Comparison of ENCODE assay signal across 8 mouse cellular contexts in genomic region chr11:80818060-80818697, GRCm38 (mm10). TPM values are rescaled to one million over a fixed set of nuclear protein-coding genes. Genes with fewer than 3 reads are reported as not detected.
DNase-seq lines count a peak whose midpoint lies in the region; ATAC-seq and TF ChIP-seq lines count a peak whose summit lies in the region.

No protein-coding gene starts in this region.

- WGBS in embryonic facial prominence, embryonic 13.5 days = 28% methylated on average over 11 of the region's 11 CpGs
- 11% methylated on average over 11 of the region's 11 CpGs for WGBS in heart, embryonic 10.5 days
- WGBS in kidney, embryonic 15.5 days = 46% methylated on average over 11 of the region's 11 CpGs
- WGBS in stomach, postnatal 0 days = 25% methylated on average over 11 of the region's 11 CpGs

- peaks cover 14% of the 10 kb centered on the region for H3K4me1 ChIP-seq in embryonic facial prominence, embryonic 13.5 days
- peaks cover 41% of the 10 kb centered on the region for H3K4me1 ChIP-seq in heart, embryonic 10.5 days
- H3K4me1 ChIP-seq in kidney, embryonic 15.5 days = peaks cover 15% of the 10 kb centered on the region
- H3K4me1 ChIP-seq in stomach, postnatal 0 days (replicated peaks; ENCODE audit: control insufficient read depth, insufficient read depth) = no peaks in the 10 kb centered on the region

- TF ChIP-seq EP300 in stomach, postnatal 0 days (optimal IDR thresholded peaks at IDR 0.05) = no peak

- ATAC-seq in embryonic facial prominence, embryonic 13.5 days (ENCODE audit: insufficient number of reproducible peaks, insufficient read depth, low FRiP score, low TSS enrichment, low read depth) = peak; percentile 48; the same call in 1 of the 2 replicates
- ATAC-seq in kidney, embryonic 15.5 days (replicated peaks; ENCODE audit: low FRiP score) = peak; percentile 63
- peak; percentile 45; the same call in 1 of the 2 replicates for ATAC-seq in stomach, postnatal 0 days (ENCODE audit: low FRiP score, low TSS enrichment)

- H3K4me3 ChIP-seq in embryonic facial prominence, embryonic 13.5 days = no peak overlapping the region
- peak overlapping the region; percentile 48 for H3K4me3 ChIP-seq in heart, embryonic 10.5 days
- no peak overlapping the region for H3K4me3 ChIP-seq in kidney, embryonic 15.5 days (replicated peaks)
- no peak overlapping the region for H3K4me3 ChIP-seq in stomach, postnatal 0 days (ENCODE audit: low read depth, low read length)

- H3K27me3 ChIP-seq in embryonic facial prominence, embryonic 13.5 days = no peaks in the 10 kb centered on the region
- H3K27me3 ChIP-seq in heart, embryonic 10.5 days (ENCODE audit: insufficient read depth, poor library complexity, severe bottlenecking) = no peaks in the 10 kb centered on the region
- no peaks in the 10 kb centered on the region for H3K27me3 ChIP-seq in kidney, embryonic 15.5 days
- no peaks in the 10 kb centered on the region for H3K27me3 ChIP-seq in stomach, postnatal 0 days (ENCODE audit: control insufficient read depth, insufficient read depth, low read length)

- H3K4me2 ChIP-seq in embryonic facial prominence, embryonic 13.5 days = peak overlapping the region; percentile 12; the same call in 1 of the 2 replicates
- peak overlapping the region; percentile 30 for H3K4me2 ChIP-seq in kidney, embryonic 15.5 days
- no peak overlapping the region; the same call in 1 of the 2 replicates for H3K4me2 ChIP-seq in stomach, postnatal 0 days (replicated peaks; ENCODE audit: low read depth)

- H3K36me3 ChIP-seq in embryonic facial prominence, embryonic 13.5 days = peaks cover 84% of the 10 kb centered on the region
- peaks cover 64% of the 10 kb centered on the region for H3K36me3 ChIP-seq in heart, embryonic 10.5 days
- H3K36me3 ChIP-seq in kidney, embryonic 15.5 days = peaks cover 82% of the 10 kb centered on the region
- H3K36me3 ChIP-seq in stomach, postnatal 0 days (ENCODE audit: control insufficient read depth, insufficient read depth, low read length) = no peaks in the 10 kb centered on the region

- H3K9ac ChIP-seq in embryonic facial prominence, embryonic 13.5 days = no peak overlapping the region
- no peak overlapping the region for H3K9ac ChIP-seq in kidney, embryonic 15.5 days
- peak overlapping the region; percentile 18; the same call in 1 of the 2 replicates for H3K9ac ChIP-seq in stomach, postnatal 0 days (ENCODE audit: low read length)

- peak; percentile 95 for TF ChIP-seq CTCF in stomach, postnatal 0 days (IDR thresholded peaks at IDR 0.05; ENCODE audit: low read depth)

- H3K9me3 ChIP-seq in embryonic facial prominence, embryonic 13.5 days = no peaks in the 10 kb centered on the region
- no peaks in the 10 kb centered on the region for H3K9me3 ChIP-seq in heart, embryonic 10.5 days
- no peaks in the 10 kb centered on the region for H3K9me3 ChIP-seq in kidney, embryonic 15.5 days (replicated peaks)
- H3K9me3 ChIP-seq in stomach, postnatal 0 days (ENCODE audit: control insufficient read depth, low read length) = no peaks in the 10 kb centered on the region

- peak; percentile 95 for DNase-seq in 3T3-L1 (ENCODE audit: low read depth, low spot score)
- DNase-seq in adrenal gland, postnatal 36 days = peak; percentile 71 to 83
- DNase-seq in heart, embryonic 10.5 days (ENCODE audit: low spot score) = peak; percentile 93
- DNase-seq in liver = peak; percentile 74
- peak; percentile 7 to 32 for DNase-seq in natural killer cell, adult 2 months (ENCODE audit: low spot score in 2 of 2)
- peak; percentile 91 for DNase-seq in stomach, postnatal 0 days (ENCODE audit: low spot score)

- H3K27ac ChIP-seq in embryonic facial prominence, embryonic 13.5 days = peak overlapping the region; percentile 51
- peak overlapping the region; percentile 87 for H3K27ac ChIP-seq in heart, embryonic 10.5 days
- H3K27ac ChIP-seq in kidney, embryonic 15.5 days = peak overlapping the region; percentile 65
- peak overlapping the region; percentile 83 for H3K27ac ChIP-seq in stomach, postnatal 0 days (replicated peaks)

RNA-seq across cellular contexts. Expression of gene Tmem98, which starts 8.2 kb away (rescaled TPM):
- 10 to 100 TPM; 40.8 to 68.8 TPM for total RNA-seq in adrenal gland, postnatal 36 days (2021)
- 106 and 107 TPM in 2 replicates for polyA plus RNA-seq in embryonic facial prominence, embryonic 13.5 days (2015; fragmentation: Nextera tagmentation; extraction: Ambion mirVana)
- 109 and 151 TPM in 2 replicates for polyA plus RNA-seq in heart, embryonic 10.5 days (2016; fragmentation: Nextera tagmentation; extraction: Ambion mirVana)
- 110 and 113 TPM in 2 replicates for polyA plus RNA-seq in kidney, embryonic 15.5 days (2015; fragmentation: Nextera tagmentation; extraction: Ambion mirVana)
- polyA plus RNA-seq in stomach, postnatal 0 days (2015; fragmentation: Nextera tagmentation; extraction: Ambion mirVana) = 126 and 129 TPM in 2 replicates

RNA-seq across cellular contexts. Expression of gene Myo1d, which starts 38.4 kb away (rescaled TPM):
- total RNA-seq in adrenal gland, postnatal 36 days (2021) = 10 to 100 TPM; 74.0 to 87.7 TPM
- 7.7 and 12.5 TPM in 2 replicates for polyA plus RNA-seq in embryonic facial prominence, embryonic 13.5 days (2015; fragmentation: Nextera tagmentation; extraction: Ambion mirVana)
- 7.3 and 8.1 TPM in 2 replicates for polyA plus RNA-seq in heart, embryonic 10.5 days (2016; fragmentation: Nextera tagmentation; extraction: Ambion mirVana)
- 14.4 and 15.8 TPM in 2 replicates for polyA plus RNA-seq in kidney, embryonic 15.5 days (2015; fragmentation: Nextera tagmentation; extraction: Ambion mirVana)
- 21.6 and 24.4 TPM in 2 replicates for polyA plus RNA-seq in stomach, postnatal 0 days (2015; fragmentation: Nextera tagmentation; extraction: Ambion mirVana)

RNA-seq across cellular contexts. Expression of gene Spaca3, which starts 40.0 kb away (rescaled TPM):
- total RNA-seq in adrenal gland, postnatal 36 days (2021) = not detected
- polyA plus RNA-seq in embryonic facial prominence, embryonic 13.5 days (2015; fragmentation: Nextera tagmentation; extraction: Ambion mirVana) = not detected in 2 replicates
- not detected in 2 replicates for polyA plus RNA-seq in heart, embryonic 10.5 days (2016; fragmentation: Nextera tagmentation; extraction: Ambion mirVana)
- not detected in 2 replicates for polyA plus RNA-seq in kidney, embryonic 15.5 days (2015; fragmentation: Nextera tagmentation; extraction: Ambion mirVana)
- 0.35 and 0.44 TPM in 2 replicates for polyA plus RNA-seq in stomach, postnatal 0 days (2015; fragmentation: Nextera tagmentation; extraction: Ambion mirVana)

Comparison
In these comparisons a context has a peak if more than half of its experiments do, and no peak if none do; other contexts are left out.
1. DNase-seq: peak in every context shown above with its lines; median percentile 95 in 3T3-L1; 93 in heart, embryonic 10.5 days; 91 in stomach, postnatal 0 days; 77 in adrenal gland, postnatal 36 days; 74 in liver; 20 in natural killer cell, adult 2 months.